Mouse (Mus musculus): ENCODE results near the gene Tia1. TPM values are rescaled to one million over a fixed set of nuclear protein-coding genes. Genes with fewer than 3 reads are reported as not detected.

Tia1 gene
- total RNA-seq, 2 experiments from 2014 or later, result 97.8 to 102 TPM

DNA sequence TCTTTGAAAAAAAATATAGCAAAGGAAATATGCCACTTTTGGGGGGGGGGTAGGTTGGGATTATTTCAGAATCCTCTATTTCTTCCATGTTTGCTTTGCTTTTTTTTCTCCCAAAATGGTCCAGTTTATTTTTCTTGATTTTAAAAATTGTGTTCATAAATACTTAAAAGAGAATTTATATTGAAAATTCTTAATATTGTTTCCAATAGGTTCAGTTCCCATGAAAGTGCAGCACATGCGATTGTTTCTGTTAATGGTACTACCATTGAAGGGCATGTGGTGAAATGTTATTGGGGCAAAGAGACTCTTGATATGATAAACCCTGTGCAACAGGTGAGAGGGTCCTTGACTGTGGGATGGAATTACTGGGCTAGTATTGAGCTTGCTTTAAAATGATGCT is 22.3 kb downstream of the Tia1 start, which contains the start of gene Gm44790:
Gene Gm44790, plus strand, starts transcription at position 301 of the 400 bp plus-strand sequence.
- DNase-seq (ENCODE audit: low spot score in 2 of 2), result no peak

DNA sequence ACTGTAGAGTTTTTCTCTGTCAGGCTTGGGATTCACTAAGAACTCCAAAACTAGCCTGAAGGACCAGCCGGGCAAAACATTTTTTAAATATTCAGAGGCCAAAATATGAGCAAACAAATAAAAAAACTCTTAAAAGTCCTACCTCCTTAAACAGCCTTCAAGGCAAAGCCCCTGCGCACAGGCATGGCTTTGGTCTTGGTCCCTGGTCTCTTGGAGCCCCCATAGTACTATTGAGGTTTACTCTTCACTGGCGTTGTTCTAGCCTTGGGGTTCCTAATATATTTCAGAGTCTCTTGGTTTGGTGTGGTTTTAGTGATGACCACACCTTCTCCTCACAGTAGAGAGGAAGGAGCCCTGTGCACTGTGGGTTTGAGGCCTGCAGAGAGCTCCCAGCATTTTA is 27.5 kb downstream of the Tia1 start:
- no peak for DNase-seq (ENCODE audit: low spot score in 2 of 2)

DNA sequence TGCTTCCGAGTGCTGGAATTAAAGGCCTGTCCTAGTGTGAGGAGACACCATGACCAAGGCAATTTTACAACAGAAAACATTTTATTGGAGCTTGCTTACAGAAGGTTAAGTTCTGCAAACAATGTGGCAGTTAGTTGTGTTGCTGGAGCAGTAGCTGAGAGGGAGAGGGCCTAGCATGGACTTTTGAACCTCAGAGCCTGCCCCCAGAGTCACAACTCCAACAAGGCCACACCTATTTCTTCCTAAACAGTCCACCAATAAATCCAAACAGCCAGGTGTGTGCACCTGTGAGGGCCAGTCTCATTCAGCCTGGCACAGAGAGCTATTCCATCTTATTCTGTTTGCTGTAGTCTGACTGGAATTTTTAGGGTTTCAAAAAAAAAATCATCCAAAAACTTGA is 29.7 kb downstream of the Tia1 start:
- DNase-seq (ENCODE audit: low spot score in 2 of 2), result no peak

DNA sequence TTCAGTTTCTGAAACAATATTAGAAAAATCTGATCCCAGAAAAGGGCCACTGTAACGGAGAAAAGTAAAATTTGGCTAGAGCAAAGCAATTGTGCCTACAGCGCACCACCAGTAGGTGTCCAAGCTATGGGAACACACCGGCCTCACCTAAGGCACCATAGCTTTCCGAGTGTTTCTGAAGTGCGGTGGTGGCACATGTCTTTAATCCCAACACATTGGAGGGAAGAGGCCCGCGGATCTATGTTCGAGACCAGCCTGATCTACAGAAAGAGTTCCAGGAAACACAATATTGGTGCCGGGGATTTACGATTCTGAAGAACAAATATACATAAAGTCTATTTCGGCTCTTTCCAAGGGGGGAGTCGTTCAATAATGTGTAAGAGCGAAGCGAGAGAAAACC is 33.7 kb downstream of the Tia1 start:
- peak; percentile 29 to 39 for DNase-seq (ENCODE audit: low spot score in 2 of 2)

DNA sequence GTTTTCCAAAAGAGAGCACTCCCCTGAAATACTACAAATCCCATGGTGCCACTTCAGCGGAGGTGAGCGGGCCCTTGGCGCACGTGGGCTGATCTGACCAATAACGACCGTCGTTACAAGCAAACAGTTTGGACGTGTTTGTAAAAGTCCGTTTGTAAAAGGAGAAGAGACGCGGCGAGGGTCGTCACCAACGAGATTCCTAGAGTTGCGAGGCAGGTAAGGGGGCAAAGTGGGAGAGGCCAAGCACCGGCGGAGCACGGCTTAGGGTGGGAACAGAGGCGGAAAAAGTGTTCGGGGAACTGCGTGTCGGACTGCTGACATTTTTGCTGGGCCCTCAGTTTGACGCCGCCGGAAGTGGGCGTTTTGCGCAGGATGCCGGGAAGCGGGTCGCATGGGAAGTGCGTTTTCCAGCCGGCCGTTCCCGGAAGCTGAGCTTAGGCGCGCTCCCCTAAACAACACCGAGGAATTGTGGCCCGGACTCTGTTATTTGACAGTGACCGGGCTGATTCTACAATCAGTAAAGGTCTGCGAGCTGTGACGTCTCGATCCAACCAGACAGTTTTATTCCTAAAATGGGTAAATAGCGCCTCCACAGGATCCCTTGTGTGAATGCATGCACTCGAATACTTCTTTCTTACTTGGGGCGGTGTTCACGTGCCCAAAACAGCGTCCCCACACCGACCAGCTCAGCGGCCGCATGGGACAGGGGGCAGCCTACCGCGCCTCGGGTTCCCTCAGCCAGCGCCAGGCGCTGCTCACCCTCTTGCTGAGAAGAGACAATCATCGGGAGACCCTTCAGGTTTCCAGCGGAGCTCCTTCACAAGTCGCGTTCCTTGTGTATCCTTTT is 34.5 kb downstream of the Tia1 start, which contains the start of gene C87436:
Gene C87436, plus strand, starts transcription at position 103 of the 847 bp plus-strand sequence.
- DNase-seq (ENCODE audit: low spot score in 2 of 2), result peak; percentile 96 to 97

DNA sequence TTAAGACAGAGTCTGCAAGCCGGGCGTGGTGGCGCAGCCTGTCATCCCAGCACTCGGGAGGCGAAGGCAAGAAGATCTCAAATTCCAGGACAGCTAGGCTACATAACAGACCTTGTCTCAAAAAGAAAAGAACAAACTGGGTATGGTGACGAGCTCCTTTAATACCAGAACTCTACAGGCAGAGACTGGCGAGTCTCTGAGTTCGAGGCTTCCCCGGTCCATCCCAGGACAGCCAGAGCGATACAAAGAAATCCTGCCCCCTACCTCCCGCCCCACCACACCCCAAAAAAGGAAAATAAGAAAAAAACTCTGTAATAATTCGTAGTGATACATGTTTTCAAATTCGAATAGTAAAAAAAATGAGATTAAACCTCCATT is 35.1 kb downstream of the Tia1 start:
- no peak for DNase-seq (ENCODE audit: low spot score in 2 of 2)

DNA sequence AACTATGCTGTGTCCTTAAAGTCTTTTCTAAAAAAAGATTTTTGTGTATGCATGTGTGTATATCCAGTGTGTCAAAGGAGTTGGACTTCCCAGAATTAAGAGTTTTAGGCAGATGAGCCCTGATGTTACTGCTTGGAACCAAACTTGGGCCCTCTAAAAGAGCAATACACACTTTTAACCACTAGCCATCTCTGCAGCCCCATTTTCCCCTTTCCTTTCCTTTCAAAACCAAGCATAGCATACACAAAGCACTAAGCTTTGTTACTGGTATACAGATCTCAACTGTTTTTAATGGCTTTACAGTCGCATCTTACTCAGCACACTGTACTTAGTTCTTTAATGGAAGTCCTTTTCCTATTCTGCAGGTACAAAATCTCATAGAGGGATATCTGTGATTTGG is 35.5 kb downstream of the Tia1 start:
- no peak for DNase-seq (ENCODE audit: low spot score in 2 of 2)

DNA sequence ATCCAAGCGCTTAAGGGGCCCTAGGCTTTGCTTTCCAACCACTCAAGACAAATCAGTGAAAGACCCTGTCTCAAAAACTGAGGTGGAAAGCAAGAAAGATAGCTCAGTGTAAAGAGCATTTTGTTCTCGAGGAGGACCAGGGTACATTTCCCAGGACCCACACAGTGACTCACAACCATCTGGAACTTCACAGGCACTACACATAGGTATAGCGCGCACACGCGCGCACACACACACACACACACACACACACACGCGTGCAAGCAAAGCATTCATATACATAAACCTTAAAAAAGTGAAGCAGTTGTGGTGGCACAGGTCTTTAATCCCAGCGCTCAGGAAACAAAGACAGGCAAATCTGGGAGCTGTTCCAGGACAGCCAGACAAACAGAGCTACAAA is 37.6 kb downstream of the Tia1 start:
- DNase-seq (ENCODE audit: low spot score in 2 of 2), result no peak

DNA sequence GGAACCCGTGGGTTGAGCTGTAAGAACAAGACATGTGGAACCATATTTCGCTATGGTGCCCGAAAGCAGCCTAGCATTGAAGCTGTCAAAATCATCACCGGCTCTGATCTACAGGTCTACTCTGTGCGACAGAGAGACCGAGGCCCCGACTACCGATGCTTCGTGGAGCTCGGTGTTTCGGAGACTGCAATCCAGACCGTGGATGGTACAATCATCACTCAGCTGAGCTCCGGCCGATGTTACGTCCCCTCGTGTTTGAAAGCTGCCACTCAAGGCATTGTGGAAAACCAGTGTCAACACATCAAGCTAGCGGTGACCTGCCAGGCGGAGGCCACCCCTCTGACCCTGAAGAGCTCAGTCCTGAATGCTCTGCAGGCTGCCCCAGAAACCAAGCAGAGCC is 41.5 kb downstream of the Tia1 start:
- DNase-seq (ENCODE audit: low spot score in 2 of 2), result no peak

DNA sequence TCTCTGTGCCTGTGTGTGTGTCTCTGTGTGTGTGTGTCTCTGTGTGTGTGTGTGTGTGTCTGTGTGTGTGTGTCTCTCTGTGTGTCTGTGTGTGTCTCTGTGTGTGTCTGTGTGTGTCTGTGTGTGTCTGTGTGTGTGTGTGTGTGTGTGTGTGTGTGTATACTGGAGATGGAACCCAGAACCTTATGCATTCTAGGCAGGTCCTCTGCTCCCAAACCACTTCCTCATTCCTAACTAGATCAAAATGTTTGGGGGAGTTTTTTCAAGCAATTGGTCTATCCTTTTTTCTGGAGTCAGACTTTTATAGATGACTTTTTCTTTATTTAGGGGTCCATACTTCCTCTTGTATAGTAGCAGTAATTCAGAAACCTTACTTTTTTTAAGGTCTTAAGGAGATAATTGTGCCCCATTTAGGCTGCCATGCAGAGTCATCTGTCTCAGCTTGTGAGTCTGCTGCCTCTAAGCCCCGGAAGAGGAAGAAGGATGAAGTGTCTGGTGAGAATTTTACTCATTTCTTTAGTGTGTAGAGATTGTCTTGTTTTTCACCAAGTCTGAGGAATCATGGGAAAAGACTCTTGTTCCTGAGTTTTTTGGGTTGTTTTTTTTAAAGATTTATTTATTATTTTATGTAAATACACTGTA is 43.0 kb downstream of the Tia1 start:
- DNase-seq (ENCODE audit: low spot score in 2 of 2), result no peak

DNA sequence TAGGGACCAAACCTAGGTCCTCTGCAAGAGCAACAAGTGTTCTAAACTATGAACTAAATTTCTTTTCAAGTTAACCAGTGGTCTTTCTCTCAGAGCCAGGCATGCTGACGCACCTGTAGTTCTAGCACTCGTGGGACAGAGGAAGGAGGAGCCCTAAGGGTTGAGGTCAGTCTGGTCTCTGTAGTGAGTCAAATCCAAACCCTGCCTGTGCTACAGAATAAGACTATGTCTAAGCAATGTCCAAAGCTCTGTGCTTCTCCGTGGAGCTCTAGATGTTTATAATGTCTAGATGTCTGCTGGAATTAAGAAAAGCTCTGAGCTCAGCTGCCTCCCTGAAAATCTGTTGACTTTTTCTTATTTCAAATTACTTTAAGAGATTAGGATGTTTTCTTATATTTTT is 52.7 kb downstream of the Tia1 start:
- DNase-seq (ENCODE audit: low spot score in 2 of 2), result no peak

DNA sequence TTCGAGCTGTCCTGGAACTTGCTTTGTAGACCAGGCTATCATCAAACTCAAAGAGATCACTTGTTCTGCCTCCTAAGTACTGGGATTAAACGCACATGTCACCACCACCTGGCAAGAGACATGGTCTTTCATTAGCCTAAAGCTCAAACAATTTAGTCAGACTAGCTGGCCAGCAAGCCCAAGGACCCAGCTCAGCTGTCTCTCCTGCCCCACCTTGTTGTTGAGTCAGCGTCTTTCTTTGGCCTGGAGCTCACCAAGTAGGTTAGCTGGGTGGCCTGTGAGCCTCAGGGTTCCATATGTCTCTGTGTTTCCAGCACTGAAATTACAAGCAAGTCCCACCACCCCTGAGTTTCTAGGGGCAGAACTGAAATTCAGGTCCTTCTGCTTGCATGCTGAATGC is 59.1 kb downstream of the Tia1 start:
- DNase-seq (ENCODE audit: low spot score in 2 of 2), result no peak

DNA sequence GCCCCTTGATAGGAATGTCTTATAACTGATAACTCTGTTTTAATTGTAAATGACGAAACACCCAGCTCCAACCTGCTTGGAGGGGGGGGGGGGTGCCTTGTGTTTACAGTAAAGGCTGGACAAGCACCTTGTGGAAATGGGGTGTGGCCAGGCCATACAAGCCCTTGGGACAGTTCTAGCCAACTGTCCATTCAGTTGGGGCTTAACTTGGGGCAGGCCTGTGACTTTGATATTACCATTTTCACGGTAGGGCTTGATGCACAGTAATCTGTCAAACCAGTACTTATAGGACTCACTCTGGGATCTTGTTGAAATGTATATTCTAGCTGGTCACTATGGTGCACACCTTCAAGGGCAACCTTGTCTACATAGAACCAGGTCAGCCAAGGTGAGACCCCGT is 67.3 kb downstream of the Tia1 start:
- no peak for DNase-seq (ENCODE audit: low spot score in 2 of 2)

DNA sequence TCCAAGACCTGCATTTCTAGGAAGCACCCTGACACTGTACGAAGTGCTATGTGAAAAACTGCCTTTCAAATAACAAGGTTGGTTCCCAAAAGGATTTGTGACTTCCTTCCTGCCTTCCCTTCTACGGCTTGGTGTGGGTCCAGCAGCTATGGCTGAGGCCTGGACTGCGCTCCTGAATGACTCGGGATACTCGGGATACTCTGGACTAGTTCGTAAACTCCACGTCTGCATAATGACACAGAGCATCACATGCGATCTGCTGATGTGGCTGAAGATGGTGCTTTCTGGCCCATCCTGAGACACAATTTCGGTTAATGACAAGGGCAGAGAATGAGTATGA is 67.7 kb downstream of the Tia1 start:
- DNase-seq (ENCODE audit: low spot score in 2 of 2), result no peak

DNA sequence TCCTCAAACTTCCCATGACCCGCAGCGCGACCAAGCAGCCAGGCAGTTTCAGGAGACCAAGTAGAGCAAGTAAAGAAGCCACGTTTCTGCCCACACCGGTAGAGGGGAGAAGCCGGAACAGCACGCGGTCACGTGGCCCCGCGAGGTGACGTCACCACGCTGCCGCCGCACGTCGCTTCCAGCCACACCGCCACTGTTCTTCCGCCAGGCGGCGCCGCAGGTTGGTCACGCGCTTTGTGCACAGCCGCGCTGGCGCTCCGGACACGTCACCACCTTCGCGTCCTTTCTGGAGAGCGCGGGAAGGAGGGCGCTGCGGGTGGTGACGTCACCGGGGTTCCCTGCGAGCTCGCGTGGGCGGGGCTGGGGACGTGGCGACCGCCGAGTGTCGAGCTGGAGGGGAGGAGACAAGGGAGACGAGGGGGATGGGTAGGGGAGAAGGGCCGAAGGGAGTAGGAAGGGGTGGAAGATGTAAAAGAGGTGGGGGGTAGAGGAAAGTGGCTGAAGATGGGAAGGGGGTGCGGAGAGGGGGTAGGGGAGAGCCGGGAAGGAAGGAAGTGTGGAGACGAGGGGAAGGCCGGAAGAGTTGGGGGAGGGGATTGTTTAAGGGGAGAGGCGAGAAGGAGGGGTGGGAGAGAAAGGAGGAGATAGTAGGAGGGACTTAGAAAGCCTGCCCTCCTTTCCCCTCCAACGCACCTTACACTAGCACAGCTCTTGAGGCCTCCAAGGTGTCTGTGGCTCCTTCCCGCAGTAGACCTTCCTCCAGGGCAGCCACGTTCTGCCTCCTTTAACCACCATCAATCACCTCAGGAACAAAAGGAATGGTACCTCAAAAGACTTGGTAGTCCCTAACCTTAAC is 68.3 kb downstream of the Tia1 start:
- peak; percentile 100 for DNase-seq (ENCODE audit: low spot score in 2 of 2)

DNA sequence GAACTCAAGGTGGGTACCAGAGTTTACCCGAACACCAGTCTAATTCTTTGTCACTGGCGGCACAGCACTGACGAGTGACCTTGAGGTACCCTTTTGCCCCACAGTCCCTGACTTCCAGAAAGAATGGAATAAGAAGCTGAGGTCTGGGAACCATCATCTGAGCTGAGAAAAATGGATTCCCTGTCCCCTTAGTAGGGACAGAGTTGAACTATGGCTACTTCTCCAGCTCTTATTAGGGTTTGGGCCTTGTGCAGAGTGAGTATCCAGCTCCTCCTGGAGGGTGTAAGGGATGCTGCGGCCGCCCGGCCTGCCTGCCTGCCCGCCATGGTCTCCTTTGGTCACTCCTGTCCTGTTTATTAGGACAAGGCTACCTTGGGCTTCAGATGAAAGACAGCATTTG is 69.1 kb downstream of the Tia1 start:
- DNase-seq (ENCODE audit: low spot score in 2 of 2), result no peak

DNA sequence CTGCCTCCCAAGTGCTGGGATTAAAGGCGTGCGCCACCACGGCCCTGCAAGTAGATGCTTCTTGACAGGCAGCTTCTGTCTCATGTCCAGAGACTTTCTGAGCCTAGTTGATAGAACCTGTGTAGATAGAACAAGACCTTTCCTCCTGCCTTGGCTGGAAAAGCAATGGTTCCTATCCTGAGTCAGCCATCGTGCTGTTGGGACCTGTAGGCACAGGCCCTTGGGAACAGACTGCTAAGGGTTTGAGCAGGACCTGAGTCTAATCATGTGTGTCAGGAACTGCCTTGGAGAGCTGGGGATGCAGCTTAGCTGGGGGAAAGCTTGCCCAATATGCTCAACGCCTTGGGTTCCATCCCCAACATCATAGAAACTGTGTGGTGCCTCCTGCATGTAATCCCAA is 70.1 kb downstream of the Tia1 start:
- no peak for DNase-seq (ENCODE audit: low spot score in 2 of 2)

DNA sequence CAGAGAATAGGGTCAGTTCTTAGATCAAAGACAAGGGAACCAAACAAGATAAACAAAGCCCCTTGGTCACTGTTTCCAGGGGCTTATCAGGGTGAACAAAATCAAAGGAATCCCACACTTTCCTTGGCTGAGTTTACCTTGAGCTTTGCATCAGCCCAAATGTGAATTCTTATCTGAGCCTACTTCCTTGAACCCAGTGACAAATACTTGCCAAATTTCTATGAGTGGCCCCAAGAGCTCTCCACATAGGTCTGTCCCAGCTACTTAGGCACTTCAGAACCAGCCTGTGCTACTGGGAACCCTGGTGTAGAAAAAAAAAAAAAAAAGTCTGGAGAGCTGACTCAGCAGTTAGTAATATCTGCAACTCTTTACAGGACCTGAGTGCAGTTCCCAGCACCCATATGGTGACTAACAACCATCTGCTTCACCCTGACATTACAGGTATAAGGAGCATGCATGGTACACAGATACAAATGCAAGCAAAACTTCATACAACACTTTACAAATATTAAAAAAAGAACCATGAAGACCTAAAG is 70.7 kb downstream of the Tia1 start:
- DNase-seq (ENCODE audit: low spot score in 2 of 2), result no peak

DNA sequence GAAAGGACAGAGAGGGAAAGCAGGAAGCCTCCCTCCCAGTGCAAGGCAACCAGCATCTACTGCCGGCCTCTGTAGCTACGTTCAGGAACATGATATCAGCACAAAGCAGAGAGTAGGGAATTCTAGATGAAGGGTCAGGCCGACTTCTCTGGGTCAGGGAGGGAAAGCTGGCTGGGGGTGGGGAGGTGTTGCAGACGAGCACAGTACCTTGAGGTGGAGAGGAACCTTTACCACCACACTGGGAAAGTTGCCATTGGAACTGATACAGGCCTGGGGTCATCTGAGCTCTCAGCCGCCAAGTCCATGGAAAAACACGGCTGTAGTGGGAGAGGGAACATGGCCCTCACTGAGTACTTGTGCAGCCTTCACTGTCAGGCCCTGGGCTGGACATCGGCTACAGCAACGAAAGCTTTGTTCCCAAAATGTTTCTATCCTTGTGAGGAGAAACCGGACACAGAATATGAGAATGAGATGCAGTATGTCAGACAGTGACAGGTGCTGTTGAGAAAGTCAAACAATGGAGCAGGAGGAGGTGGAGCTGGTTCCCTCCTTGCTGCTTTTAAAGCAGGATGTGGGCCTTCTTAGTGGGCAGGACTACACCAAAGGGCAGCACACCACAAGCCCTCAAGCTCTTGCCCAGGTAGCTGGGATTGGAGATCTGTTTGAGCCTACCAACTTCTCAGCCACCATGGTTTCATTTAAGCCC is 71.6 kb downstream of the Tia1 start:
- no peak for DNase-seq (ENCODE audit: low spot score in 2 of 2)

DNA sequence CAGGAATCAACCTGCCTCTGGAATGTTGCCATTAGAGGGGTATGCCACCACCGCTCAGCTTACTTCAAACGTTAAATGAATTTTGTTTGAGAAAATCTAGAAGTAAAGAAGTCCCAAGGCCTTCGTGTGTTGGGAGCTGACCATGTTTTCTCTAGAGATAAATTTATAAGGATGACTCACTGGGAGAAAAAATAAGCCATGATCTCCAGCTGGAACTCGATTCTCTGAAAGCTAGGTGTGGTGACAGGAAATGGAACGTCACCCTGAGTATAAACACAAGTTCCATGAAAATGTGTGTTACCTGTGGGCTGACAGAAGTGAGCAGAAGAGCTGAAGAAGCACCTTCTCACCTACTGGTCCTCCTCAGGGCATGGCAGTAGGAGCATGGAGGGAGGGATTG is 72.9 kb downstream of the Tia1 start:
- DNase-seq (ENCODE audit: low spot score in 2 of 2), result no peak

DNA sequence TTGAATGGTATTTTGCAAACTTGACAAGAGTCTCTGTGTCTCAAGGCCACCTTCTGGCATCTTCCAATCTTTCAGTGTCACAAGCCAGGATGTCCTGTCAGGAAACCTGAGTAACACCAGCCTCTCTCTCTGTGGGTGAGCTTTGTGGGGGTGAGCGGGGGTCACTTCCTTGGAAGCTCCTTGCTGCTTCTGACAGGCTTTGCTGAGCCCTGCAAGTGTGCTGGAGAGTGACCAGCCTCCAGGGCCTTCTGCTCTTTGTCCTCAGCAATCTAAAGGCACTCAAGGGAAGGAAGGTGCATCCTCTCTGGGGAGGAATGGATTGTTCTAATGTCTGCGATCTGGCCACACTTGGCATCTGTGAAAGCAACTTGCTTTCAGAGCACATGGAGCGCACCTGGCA is 75.3 kb downstream of the Tia1 start:
- no peak for DNase-seq (ENCODE audit: low spot score in 2 of 2)

Measured in left cerebral cortex, adult 18-20 months (tissue).